Mouse (Mus musculus): ENCODE measurements at regions not wholly inside any gene's neighbourhood (a gene's known extent, or its start where the extent isn't known, plus 50 kb on each side); places are given as distances from the start of the nearest gene placed in this dataset.

DNA sequence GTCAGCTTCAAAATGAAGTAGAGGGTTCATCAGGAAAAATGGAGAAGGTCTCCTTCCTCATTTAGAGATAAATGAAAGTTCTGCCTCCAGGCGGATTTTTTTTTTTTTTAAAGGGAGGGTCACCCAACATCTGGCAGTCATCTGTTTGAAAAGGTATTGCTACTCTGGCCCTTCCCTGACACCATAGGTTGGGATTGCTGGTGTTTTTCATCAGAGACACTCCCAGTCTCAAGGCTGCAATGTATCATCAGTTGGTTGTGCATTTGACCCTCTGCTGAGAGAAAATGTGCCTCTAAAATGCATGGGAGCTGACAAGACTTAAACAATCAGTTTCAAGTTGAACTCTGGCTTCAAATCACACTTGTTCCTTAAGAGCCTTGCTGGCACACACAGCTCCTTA, 1344.4 kb downstream of the Mat2b start:
- TF ChIP-seq CTCF (IDR thresholded peaks at IDR 0.05; ENCODE audit: low read depth, low read length) (no peak), POLR2A (IDR thresholded peaks at IDR 0.05; ENCODE audit: extremely low read depth, insufficient read depth, low read length) (no peak)

Data from liver, adult 2 months (tissue).